Mouse (Mus musculus) kidney, postnatal 25 days (tissue): ENCODE measurements around the gene Rbbp6.

ENCODE experiments used
- DNase-seq, 2 experiments: peaks; one replicate each; pipeline ENCODE4 v3.0.0; 2021; ENCODE audit warnings: mixed read lengths in 2 of 2

Gene Rbbp6

DNA sequence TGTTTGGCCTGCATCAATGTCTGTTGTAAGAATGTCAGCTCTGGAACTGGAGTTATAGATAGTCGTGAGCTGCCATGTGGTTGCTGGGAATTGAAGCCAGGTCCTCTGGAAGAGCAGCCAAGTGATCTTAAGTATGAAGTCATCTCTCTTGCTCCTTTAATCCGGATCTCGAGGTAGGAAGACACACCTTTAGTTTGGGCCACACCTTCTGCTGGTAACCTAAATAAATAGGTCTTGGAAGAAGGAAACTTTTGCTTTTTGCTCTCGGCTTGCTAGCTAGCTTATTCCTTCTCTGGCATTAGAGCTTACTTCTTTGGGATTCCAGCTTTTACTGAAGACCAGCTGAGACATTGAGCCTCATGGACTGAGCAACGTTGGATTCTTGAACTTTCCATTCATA lies at the start of gene Rbbp6:
Rbbp6 (plus strand) TSS at position 301 of the 400 bp plus-strand sequence.
- DNase-seq, result no peak

DNA sequence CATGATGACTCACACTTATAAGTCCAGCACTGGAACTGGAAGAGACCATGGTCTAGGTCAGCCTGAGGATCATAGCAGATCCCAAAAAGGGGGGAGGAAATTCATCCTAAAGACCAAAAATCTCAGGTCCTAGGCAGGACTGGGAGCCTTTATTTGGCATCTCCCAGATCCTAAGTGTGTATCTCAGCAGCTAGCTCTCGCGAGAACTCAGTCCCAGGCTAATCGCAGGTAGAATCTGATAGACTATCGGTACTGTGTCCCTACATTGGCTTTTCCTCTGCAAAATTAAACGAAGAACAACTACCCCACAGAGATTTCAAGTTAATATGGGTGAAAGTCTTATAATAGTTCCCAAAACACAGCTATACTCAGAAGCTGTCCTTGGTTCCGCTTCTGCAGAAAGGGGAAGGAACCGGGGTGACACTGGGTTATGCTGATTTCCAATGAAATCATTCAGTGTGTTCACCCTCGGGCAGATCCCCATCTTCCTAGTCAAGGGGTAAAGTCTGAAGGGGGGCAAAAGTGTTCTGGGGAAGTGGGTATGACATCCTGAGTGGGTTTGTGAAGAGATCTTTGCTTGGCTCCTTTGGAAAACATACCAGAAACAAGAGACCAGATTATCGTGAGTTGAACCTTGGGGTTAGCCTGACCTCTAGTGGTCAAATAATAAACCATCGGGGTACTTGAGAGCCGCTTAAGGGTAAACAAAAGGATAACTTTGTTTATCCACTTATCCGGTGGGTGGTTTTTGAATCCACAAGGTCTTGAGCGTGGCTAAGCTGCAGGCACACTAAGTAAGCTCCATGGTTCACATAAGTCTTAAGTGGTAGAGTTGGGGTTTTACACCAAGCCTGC lies 45.5 kb upstream of the Rbbp6 start:
- peak in 1 of 2 experiments; percentile 46 for DNase-seq

DNA sequence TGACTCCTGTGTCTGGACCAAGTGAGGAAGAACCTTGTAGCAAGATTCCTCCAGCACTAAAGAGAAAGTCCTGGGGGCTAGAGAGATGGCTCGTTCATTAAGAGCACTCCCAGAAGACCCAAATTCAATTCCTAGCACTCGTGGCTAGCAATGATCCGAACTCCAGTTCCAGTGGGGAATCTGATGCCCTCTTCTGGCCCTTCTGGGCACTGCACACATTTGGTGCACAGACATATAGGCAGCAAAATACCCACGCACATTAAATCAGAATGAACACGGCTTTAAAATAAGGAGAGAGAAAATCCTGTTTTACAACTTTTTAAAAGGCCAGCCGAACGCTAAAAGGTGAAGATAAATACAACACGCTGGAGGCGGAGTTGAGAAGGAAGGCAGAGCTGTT lies 43.9 kb upstream of the Rbbp6 start:
- DNase-seq, result peak in 1 of 2 experiments; percentile 27

DNA sequence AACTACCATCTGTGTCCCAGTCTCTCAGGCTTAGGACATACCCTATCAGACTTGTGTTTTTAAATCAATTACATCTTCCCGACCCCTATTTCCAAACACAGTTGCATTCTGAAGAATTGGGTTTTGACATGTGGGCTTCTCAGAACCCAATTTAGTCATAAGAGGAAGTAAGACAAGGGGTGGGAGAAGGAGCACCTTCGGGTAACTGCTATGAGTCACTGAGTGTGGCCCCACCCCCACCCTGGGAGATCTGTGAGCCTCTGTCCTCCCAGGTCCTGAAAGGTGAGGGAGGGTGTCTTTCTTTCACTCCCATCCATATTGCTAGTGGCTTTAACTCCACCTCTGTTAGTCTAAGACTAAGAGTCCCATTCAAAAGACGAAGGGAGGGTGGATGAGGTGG lies 41.2 kb upstream of the Rbbp6 start:
- DNase-seq, result peak in 1 of 2 experiments; percentile 9

DNA sequence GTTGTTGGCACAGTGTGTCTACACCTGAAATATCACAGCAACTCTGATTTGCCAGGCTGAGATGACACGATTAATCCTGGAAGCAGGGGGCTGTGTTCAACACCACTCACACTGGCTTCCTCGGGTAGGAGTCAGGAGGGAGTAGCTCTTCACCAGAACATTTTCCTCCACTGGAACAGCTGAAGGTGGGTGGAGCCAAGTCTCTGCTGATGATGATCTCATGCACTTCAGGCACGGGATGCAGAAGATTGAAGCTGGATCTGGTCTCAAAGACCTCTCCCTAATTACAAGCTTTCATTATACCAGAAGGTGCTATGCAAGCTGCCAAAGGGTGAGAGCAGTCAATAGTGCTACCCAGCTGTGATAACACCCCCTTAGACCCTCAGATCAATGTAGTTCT lies 35.0 kb upstream of the Rbbp6 start:
- no peak for DNase-seq

DNA sequence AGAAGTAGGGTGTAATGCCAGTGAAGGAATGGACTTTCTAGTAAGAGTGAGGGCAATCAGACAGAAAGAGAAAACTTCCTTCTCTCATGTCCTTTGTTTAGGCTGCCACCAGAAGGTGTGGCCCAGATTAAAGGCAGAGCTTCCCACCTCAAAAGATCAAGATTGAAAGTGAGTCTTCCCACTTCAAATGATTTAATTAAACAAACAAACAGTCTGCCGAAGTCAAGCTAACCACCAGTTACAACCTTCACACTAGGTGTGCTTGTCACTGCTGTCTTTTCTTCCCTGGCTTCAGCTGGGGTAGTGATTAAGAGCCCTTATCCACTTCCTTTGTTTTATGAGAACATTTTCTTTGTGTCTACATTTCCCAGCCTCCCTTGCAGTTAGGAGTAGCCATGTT lies 33.3 kb upstream of the Rbbp6 start:
- DNase-seq, result no peak

DNA sequence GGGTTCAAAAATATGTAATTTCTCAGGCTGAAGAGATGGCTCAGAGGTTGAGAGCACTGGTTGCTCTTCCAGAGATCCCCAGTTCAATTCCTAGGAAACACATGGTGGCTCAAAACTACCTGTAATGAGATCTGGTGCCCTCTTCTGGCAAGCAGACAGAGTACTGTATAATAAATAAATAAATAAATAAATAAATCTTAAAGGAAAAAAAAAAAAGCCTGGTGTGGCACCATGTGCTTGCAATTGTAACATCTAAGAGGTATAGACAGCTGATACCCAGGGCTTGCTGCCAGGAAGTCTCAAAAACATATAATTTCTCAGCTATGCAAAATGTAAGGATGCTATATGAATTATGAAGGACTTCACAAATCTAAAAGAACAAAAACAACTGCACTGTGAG lies 28.9 kb upstream of the Rbbp6 start:
- no peak for DNase-seq

DNA sequence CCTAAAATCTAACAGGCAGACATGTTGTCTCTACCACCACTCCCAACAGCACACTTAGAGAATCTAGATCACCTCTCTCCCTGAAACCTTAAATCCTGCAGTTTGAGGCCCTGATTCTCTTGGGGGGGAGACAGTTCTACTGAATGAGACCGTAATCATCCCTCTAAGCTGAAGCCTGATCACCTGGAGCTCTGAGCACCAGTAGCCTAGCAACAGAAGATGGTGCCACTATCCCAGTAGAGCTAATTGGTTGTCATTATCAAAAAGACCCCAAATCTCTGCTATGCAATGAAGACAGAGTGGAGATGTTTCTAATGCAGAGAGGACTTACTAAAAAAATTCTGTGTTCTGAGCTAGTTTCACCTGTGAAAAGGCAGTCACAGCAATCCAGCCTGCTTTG lies 27.3 kb upstream of the Rbbp6 start:
- DNase-seq, result no peak

DNA sequence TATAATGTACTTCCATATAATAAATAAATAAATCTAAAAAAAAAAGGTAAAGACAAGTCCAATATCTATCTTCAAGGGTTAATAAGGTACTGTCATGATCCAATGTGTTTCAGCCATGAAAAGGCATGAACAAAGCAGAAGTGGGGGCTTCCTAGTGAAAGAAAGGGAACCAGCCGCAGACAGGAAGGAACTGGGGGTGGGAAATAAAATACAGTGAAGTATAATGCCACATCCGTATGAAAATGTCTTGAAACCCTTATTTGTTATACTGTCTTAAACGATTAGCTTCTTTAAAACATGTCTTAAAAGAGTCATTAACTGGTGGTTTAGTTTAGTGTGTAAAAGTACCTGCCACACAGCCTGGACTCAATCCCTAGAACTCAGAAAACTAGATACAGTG lies 26.3 kb upstream of the Rbbp6 start:
- no peak for DNase-seq

DNA sequence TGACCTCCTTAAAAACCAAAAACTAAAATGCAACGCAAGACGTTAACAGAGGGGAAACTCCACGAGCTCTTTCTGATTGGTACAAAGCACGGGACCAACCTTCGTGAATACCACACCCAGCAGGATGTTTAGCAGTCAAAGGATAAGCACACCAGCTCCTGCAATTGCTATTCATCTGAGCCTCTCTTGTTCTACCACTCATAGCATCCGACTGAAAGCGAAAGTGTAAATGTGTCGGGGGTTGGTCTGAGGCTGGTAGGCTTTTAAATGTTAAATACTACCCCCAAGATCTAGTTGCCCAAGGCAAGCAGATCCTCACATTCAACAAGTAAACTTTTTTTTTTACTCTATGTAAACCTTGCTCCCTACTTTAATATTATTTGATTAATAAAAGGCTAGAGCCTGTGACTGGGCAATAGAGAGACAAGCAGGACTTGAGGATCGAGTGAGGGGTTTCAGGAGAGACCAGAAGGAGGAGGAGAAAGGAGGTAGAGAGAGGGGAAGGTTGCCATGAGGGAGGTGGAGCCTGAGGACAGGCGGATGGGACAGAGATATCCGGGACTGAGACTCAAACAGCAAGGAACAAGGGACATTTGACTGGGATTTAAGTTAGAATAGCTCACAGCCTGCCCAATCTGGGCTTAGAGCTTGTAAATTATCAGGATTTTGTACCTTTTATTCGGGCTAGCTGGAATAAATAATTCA lies 25.0 kb upstream of the Rbbp6 start:
- DNase-seq, result no peak

DNA sequence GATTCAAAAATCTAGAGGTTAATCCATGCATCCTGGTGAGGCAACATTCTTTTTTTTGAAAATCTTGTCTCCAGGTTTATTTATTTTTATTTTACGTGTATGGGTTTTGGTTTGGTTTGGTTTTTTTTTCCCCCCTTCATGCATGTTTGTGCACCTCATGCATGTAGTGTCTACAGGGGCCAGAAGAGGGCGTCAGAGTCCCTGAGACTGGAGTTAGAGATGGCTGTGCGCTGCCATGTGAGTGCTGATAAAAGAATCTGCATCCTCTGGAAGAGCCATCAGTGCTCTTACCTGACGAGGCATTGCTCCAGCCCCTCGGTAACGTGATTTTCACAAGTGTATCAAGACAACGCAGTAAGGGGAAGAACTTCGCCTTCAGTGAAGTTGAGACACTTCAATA lies 23.4 kb upstream of the Rbbp6 start:
- DNase-seq, result no peak

DNA sequence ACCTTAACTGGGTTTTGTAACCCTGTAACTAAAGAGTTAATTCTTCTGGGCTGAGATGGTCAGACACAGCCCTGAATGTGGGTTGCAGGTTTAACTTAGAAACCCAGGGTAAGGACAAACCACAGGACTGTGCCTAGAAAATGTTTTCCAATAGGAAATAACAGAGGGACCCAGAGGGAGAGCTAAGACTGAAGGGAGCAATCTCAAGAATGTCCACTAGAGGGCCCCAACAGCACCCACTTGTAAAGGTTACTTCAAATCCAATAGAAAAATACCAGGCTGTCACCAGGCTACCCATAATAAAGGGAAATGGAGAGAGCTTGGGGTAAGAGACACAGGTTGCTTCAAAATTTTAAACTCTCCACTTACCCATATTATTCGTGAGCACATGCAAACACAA lies 20.3 kb upstream of the Rbbp6 start:
- peak; percentile 80 to 90 for DNase-seq

DNA sequence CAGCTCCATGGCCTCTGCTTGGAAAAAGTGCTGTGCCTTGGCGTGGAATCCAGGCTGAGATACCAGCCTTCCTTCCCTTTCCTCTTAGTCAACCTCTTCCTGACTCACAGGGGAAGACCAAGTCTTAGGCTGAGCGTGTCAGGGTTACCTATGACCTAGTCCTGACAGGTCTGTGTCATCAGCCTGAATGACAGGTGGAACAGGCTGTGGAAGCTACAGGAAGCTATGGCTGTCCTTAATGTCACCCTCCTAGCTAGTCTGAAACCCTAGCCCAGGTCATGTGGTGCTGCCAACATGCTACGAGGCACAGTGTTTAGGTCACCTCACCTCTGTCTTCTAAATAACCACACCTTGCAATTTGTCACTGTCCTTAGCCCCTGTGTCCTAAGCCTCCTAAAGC lies 16.2 kb upstream of the Rbbp6 start:
- no peak for DNase-seq

DNA sequence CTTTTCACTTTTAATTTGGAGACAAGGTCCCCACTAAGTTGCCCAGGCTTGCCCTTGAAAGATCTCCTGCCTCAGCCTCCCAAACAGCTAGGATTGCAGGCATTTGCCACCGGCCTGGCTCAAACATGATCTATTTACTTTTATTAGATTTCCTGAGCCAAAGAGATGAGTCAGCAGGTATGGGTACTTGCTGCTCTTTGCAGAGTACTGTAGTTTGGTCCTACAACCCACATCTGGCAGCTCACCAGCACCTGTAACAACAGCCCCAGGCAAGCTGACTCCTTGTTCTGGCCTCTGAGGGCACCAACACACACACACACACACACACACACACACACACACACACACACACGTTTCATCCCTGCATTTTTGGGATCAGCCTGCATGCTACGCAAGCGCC lies 14.0 kb upstream of the Rbbp6 start:
- no peak for DNase-seq

DNA sequence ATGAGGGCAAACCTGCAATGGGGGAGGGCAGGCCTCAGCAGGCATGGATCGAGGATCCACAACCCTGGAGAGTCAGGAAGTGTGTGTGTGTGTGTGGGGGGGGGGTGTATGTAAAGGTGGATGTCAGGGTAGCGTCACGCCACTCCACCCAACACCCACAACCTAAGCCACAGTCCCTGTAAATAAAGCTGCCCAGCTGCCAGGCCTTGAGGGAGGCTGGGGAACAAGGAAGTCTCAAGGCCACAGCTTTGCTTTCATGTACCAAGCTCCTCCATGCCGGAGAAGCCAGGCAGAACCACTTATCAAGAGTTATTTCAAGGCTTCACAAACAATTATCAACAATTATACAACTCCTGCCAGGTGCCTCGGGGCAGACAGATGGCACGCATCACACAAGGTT lies 13.4 kb upstream of the Rbbp6 start:
- no peak for DNase-seq

DNA sequence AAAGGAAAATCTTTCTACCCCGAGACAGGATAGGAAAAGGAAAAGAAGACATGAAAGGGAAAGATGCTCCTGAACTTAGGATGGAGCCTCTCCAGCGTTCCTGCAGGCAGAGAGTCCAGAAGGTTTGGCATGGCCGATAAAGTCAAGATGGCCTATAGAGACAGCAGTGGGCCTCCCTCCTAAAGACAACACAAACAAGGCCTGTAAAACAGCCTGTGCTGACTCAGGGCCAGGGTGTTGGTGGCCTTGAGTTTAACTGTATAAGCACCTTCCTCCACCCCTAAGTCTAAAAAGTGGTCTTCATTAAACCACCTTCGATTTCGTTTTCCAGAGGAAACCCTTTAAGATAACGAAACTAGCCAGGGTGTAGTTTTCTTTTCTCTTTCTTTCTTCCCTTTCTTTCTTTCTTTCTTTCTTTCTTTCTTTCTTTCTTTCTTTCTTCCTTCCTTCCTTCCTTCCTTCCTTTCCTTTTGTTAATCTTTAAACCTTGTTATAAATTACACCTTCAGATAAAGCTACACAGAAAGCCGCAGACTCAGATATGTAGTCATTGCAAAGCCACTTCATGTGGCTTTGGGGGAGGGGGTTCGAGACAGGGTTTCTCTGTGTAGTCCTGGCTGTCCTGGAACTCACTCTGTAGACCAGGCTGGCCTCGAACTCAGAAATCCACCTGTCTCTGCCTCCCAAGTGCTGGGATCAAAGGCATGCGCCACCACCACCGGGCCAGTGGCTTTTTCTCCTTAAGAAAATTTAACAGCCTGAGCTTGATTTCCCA lies 10.8 kb upstream of the Rbbp6 start:
- DNase-seq, result no peak

DNA sequence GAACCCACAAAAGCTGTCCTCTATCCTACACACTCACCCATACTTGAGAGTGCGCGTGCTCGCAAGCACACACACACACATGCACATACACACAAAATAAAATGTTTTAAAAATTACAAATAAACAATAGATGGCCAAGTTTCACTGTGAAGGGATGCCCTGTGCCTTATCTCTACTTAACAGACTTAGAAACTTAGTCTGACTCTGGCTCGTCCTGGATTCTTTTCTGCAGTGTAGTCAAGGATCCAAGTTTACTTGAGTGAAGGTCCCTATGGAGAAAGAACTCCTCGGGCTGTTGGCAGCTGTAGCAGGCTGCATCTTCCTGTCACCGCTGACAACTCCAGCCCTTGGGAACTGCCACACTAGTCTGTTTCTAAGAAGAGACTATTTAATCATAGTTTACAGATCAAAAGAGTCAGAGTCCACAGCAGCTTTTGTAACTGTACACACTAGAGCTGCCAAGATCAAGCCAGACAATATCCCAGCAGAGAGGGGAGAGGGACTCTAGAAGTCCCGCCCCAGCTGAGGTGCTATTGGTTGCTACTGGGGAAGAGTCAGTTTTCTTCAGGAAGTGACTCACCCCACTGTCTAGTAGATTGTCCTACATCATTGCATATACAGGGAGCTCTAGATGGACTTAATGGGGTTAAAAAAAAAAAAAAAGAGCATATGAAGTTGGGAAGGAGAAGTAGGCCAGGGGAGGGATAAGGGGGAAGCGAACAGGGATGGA lies 10.1 kb upstream of the Rbbp6 start:
- DNase-seq, result peak; percentile 42 to 44

DNA sequence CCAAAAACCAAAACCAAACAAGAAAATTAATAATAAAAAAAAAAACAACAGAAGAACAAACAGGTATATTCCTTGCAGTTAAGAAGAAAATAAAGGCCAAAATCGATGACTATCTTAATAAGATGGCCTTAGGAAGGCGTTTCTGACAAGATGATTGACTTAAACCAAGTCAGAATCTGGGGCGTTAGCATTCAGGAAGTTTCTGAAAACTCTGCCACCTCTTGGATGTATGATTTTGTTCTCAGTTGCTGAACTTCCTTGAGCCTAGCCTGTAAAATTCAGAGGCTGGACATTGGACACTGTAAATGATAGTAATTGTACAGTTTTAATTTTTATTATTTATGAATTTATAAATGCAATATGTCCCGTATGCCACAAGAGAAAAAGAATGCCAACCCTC lies 3.3 kb downstream of the Rbbp6 start:
- no peak for DNase-seq

DNA sequence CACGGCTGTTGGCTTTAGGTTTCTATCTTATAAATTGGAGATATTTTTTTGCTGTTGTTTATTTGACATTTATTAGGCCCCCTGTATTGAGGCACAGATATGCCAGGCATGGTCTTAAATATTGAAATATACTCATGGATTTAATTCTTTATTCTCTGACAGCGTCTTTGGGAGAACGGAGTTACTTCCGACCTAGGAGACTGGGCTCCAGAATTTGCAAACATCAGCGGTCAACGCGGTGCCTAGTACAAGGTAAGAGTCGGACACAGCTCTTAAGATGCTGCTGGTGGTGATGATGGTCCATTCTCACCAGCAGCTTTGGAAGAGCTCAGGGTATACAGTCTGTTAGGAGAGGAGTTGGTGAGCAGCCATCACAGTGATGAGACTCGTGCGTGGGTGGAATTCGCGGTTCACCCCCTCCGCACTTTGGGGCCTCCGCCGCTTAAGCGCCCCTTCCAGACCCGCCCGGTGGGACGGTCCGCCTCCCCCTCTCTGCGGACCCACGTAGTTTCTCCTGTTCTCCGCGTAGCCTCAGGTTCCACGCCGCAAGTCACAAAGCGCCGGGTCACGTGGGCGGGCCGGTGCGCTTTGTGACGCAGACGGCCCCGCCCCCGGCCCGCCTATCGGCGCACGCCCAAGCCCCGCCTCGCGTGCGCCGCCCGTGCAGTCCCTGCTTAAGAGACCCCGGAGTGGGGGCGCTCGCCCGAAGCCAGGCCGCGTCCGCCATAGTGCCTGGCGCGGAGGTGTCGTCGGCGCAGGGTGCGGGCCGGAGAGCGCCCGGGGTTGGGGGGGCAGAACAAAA lies 3.9 kb downstream of the Rbbp6 start:
- DNase-seq, result peak; percentile 94 to 96

DNA sequence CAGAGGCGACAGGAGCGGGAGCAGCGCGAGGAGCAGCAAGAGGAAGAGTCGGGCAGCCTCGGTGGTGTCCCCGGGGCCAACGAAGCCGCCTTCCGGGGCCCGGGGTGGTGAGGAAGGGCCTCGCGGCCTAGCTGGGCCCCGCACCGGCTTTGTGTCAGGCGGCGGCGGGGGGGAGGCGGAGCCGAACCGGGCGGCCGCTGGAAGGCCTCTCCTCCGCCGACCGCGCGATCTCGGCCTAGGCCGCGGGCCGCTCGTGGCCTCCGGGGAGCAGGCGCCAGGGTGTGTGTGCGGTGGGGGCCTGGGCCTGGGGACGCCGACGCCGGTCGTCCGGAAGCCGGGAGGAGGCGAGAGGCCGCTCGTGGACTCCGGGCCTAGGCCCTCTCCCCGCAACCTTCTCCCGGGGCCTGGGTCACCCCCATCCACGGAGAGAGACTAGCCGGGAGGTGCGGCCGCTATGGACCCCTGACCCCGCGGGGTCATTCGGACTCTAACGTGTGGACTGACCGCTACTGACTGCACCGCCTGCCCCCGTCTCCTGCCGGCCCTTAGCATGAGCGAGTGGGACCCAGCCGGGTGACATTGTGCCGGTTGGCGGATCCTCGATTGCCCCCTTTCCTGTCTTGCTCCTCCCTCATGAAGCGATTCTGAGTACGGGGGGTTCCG lies 4.8 kb downstream of the Rbbp6 start:
- DNase-seq, result peak; percentile 47 to 78

DNA sequence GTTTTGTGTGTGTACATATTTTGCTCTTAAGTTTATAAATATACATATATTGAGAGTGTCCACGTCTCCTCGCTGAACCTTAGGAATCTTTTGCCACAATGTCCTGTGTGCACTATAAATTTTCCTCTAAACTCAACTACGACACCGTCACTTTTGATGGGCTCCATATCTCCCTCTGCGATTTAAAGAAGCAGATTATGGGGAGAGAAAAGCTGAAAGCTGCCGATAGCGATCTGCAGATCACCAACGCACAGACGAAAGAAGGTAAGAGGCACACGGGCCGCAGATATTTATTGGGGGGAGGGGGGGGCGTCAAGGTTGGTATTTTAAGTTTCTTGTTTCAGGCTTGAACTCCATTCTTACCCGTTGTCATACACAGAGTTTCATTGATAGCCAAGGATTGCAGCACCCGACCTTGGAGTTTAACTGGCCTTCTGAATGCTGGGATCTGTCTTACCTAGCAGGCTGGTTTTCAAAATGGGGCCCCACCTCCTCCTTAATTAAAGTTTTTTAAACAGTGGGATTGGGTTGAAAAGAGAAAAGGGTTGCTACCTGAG lies 5.5 kb downstream of the Rbbp6 start:
- no peak for DNase-seq
